ENCODE assay signal across 11 mouse cellular contexts in the genomic region with DNA sequence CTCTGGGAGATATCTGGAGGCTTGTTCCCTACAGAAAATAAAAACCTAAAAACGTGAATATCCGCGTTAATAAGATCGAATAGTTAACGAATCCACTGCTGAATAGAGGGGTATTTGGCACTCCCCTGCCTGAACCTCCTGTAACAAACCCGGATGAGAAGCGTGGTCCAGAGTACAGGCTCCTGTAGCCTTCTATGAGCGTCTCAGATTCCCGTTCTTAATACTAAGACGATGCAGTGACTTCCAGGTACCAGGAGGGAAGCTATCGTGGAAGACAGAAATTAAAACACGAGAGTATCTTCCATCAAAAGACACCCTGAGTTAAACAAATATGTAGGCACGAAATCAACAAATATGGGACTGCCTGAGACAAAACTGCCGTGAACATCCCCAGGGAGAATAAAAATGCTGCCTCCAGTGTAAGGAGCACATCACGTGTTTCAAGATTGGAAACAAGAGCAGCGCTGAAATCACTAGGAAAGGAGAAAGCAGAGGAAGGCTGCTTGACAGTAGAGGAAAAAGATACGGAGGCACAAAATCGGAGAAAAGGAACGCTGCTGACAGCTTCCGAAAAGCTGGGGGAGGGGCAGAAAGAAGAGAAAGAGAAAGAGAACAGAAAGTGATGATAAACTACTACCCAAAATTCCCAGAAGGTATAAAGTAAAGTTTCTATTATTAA.
A peak's percentile ranks its signal among the peaks of the same experiment; 100 is the strongest.
DNase-seq lines count a peak whose midpoint lies in the region; ATAC-seq and TF ChIP-seq lines count a peak whose summit lies in the region.
"Had no signal": no experiment of that assay in that cellular context is flagged by ENCODE, and none has a peak within 500 bp of the region (broad histone marks: within the 10 kb centered on the region; RNA-seq: fewer than 3 reads in every experiment).

No protein-coding gene starts in this region.

- peaks cover 9% of the 10 kb centered on the region; the same call in 1 of the 2 replicates for H3K4me1 ChIP-seq in lung, embryonic 15.5 days
- no peaks in the 10 kb centered on the region for H3K4me1 ChIP-seq in intestine, postnatal 0 days (replicated peaks; ENCODE audit: control insufficient read depth, insufficient read depth, low read length)
- H3K4me1 ChIP-seq: embryonic facial prominence, embryonic 12.5 days; midbrain, embryonic 15.5 days had no signal

- TF ChIP-seq CTCF in intestine, postnatal 0 days (IDR thresholded peaks at IDR 0.05; ENCODE audit: low read depth): no peak

- 74% methylated on average over 20 of the region's 20 CpGs for WGBS in lung, embryonic 15.5 days
- WGBS in intestine, postnatal 0 days: 77% methylated on average over 20 of the region's 20 CpGs

- no peaks in the 10 kb centered on the region for H3K36me3 ChIP-seq in lung, embryonic 15.5 days
- no peaks in the 10 kb centered on the region for H3K36me3 ChIP-seq in intestine, postnatal 0 days (ENCODE audit: control insufficient read depth, insufficient read depth)
- H3K36me3 ChIP-seq: embryonic facial prominence, embryonic 12.5 days; midbrain, embryonic 15.5 days had no signal

- H3K27ac ChIP-seq in lung, embryonic 15.5 days: no peak overlapping the region
- H3K27ac ChIP-seq in intestine, postnatal 0 days (ENCODE audit: low read depth, low read length): no peak overlapping the region
- H3K27ac ChIP-seq: embryonic facial prominence, embryonic 12.5 days; midbrain, embryonic 15.5 days had no signal

- no peaks in the 10 kb centered on the region for H3K27me3 ChIP-seq in lung, embryonic 15.5 days
- H3K27me3 ChIP-seq in intestine, postnatal 0 days (replicated peaks; ENCODE audit: control insufficient read depth, insufficient read depth, low read length): no peaks in the 10 kb centered on the region
- H3K27me3 ChIP-seq: embryonic facial prominence, embryonic 12.5 days; midbrain, embryonic 15.5 days had no signal

- H3K4me2 ChIP-seq in lung, embryonic 15.5 days: peak overlapping the region; percentile 22
- H3K4me2 ChIP-seq in intestine, postnatal 0 days (replicated peaks; ENCODE audit: low read depth): peak overlapping the region; percentile 25; the same call in 1 of the 2 replicates
- H3K4me2 ChIP-seq: midbrain, embryonic 15.5 days had no signal

- peak overlapping the region; percentile 19 for H3K4me3 ChIP-seq in lung, embryonic 15.5 days
- H3K4me3 ChIP-seq in intestine, postnatal 0 days (ENCODE audit: low read depth, low read length): 0 out of 2 replicates have a peak overlapping the region, but pooled peaks have one; percentile 12
- H3K4me3 ChIP-seq: embryonic facial prominence, embryonic 12.5 days; midbrain, embryonic 15.5 days had no signal

- DNase-seq in gastrocnemius, adult 18-20 months (ENCODE audit: low spot score): peak; percentile 3
- no peak for DNase-seq in gastrocnemius, adult 8-10 months (ENCODE audit: low spot score in 2 of 2)
- no peak for DNase-seq in lung, postnatal 14 days
- DNase-seq in cerebellum, adult 9-11 months: peak; percentile 16
- DNase-seq in kidney, postnatal 10 days: no peak
- DNase-seq: gastrocnemius, postnatal 36 days had no signal

- H3K9ac ChIP-seq in lung, embryonic 15.5 days: no peak overlapping the region
- H3K9ac ChIP-seq in intestine, postnatal 0 days (ENCODE audit: low read depth, low read length): no peak overlapping the region
- H3K9ac ChIP-seq: embryonic facial prominence, embryonic 12.5 days; midbrain, embryonic 15.5 days had no signal

- peaks cover 3% of the 10 kb centered on the region; the same call in 1 of the 2 replicates for H3K9me3 ChIP-seq in lung, embryonic 15.5 days
- no peaks in the 10 kb centered on the region for H3K9me3 ChIP-seq in intestine, postnatal 0 days (ENCODE audit: control insufficient read depth)
- H3K9me3 ChIP-seq: embryonic facial prominence, embryonic 12.5 days; midbrain, embryonic 15.5 days had no signal

- ATAC-seq in lung, embryonic 15.5 days (ENCODE audit: borderline replicate concordance, extremely low read depth, low FRiP score, low TSS enrichment): no peak
- no peak for ATAC-seq in intestine, postnatal 0 days
- ATAC-seq in megakaryocyte, adult 5-6 weeks (ENCODE audit: poor library complexity, severe bottlenecking): no peak
- ATAC-seq: midbrain, embryonic 15.5 days had no signal

Comparison
In these comparisons a context has a peak if more than half of its experiments do, and no peak if none do; other contexts are left out.
1. DNase-seq: peak in gastrocnemius, adult 18-20 months (single experiment) and cerebellum, adult 9-11 months (single experiment); none in gastrocnemius, adult 8-10 months (0 of 2), lung, postnatal 14 days (single experiment) and kidney, postnatal 10 days (single experiment).